Mouse (Mus musculus) midbrain, embryonic 10.5 days (tissue): ENCODE data around the gene Tmem132b. TPM values are rescaled to one million over a fixed set of nuclear protein-coding genes. Genes with fewer than 3 reads are reported as not detected.

ENCODE experiments used
- DNase-seq: peaks from one replicate; pipeline ENCODE4 v3.0.0-alpha.2; 2017; ENCODE audit warnings: low spot score
- H3K27ac ChIP-seq: fragments of 300-500 bp; sonication (generic); replicated peaks from 2 replicates; pipeline ENCODE4 v1.5.1; 2016; ENCODE audit warnings: mild to moderate bottlenecking
- H3K27me3 ChIP-seq: fragments of 300-500 bp; sonication (generic); 2 replicates; pipeline ENCODE4 v1.6.1; 2016; ENCODE audit warnings: low read depth, mild to moderate bottlenecking; ENCODE audit not compliant: poor library complexity, severe bottlenecking
- H3K36me3 ChIP-seq: fragments of 300-500 bp; sonication (generic); 2 replicates; pipeline ENCODE4 v1.6.1; 2016; ENCODE audit warnings: mild to moderate bottlenecking, moderate library complexity
- H3K4me1 ChIP-seq: fragments of 300-500 bp; sonication (generic); 2 replicates; pipeline ENCODE4 v1.6.1; 2016
- H3K4me3 ChIP-seq: fragments of 300-500 bp; sonication (generic); 2 replicates; pipeline ENCODE4 v1.5.1; 2016; ENCODE audit warnings: mild to moderate bottlenecking, moderate library complexity
- H3K9me3 ChIP-seq: fragments of 300-500 bp; sonication (generic); replicated peaks from 2 replicates; pipeline ENCODE4 v1.6.1; 2016; ENCODE audit warnings: mild to moderate bottlenecking
- WGBS: fragments of 180-500 bp; shearing (Covaris S2); methylation state at CpG from one replicate; pipeline ENCODE4 v1.1.7; 2016; 5-methylcytosine and 5-hydroxymethylcytosine counted together
- polyA plus RNA-seq: library from polyadenylated mRNA; unstranded; fragments of >200 nt; fragmentation: Nextera tagmentation; extraction: Ambion mirVana; gene quantifications from 2 replicates; pipeline ENCODE4 v1.2.1, GENCODE M21; 2016

The Tmem132b gene
- polyA plus RNA-seq, 1 experiment from 2014 or later = 0.20 TPM

- peaks cover 7% of the 10 kb centered on the region for H3K9me3 ChIP-seq
- H3K4me3 ChIP-seq = no peak overlapping the region
- 81% methylated on average over 6 of the region's 6 CpGs for WGBS
- H3K27me3 ChIP-seq = no peaks in the 10 kb centered on the region
- H3K4me1 ChIP-seq = no peaks in the 10 kb centered on the region
- no peaks in the 10 kb centered on the region for H3K36me3 ChIP-seq
- DNase-seq = no peak
- no peak overlapping the region for H3K27ac ChIP-seq
Observed at GRCm38 (mm10) chr5:125563492-125563891, 31.9 kb downstream of the Tmem132b start.

DNA sequence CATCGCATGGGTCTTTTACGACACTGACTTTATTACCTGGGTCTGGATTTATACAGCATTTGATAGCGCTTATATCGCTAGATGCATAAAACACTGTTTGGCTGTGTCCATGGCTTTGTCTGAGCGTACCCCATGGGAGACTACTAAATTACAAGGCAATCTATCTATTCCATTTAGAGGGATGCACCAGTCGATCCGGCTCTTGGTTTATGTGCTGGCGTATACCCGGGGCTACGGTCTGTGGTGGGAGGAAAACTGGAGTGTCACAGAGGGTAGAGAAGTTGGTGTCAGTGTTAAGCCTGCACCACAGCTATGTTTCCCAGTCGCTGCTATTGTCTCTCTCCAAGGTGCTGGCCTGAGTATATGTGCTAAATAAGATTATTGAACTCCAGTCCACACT, 34.2 kb downstream of the Tmem132b start:
- Histone ChIP-seq H3K27ac (no peak overlapping the region), H3K27me3 (no peaks in the 10 kb centered on the region), H3K36me3 (no peaks in the 10 kb centered on the region), H3K4me1 (no peaks in the 10 kb centered on the region), H3K9me3 (peaks cover 7% of the 10 kb centered on the region), H3K4me3 (no peak overlapping the region)
- WGBS = 86% methylated on average over 11 of the region's 11 CpGs
- no peak for DNase-seq

DNA sequence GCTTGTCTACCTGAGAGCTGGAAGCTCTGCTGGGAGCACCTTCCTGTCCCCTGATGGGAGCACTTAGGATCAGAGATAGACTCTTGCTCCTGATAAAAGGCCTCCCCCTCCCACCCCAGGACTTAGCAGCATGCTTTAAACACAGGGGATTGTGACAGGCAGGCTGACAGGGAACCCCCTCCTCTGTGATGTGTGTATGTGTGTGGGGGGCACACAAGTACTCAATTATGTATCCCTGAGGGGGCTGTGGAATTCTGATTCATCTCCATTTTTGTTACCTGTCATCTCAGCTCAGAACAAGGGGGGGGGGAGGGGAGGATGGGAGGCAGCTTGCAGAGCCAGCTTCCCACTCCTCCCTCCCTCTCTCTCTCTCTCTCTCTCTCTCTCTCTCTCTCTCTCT, 36.9 kb downstream of the Tmem132b start:
- no peaks in the 10 kb centered on the region for H3K4me1 ChIP-seq
- DNase-seq = no peak

GRCm38 (mm10) chr5:125572011-125572410, 40.4 kb downstream of the Tmem132b start:
- Histone ChIP-seq H3K27ac (no peak overlapping the region), H3K27me3 (no peaks in the 10 kb centered on the region), H3K4me1 (peaks cover 18% of the 10 kb centered on the region), H3K9me3 (no peaks in the 10 kb centered on the region), H3K4me3 (no peak overlapping the region), H3K36me3 (no peaks in the 10 kb centered on the region)
- 93% methylated on average over 5 of the region's 5 CpGs for WGBS
- no peak for DNase-seq

More for the DNA sequence above, 36.9 kb downstream of the Tmem132b start:
- H3K9me3 ChIP-seq = no peaks in the 10 kb centered on the region
- H3K4me3 ChIP-seq = no peak overlapping the region
- no peak overlapping the region for H3K27ac ChIP-seq
- no peaks in the 10 kb centered on the region for H3K36me3 ChIP-seq
- no peaks in the 10 kb centered on the region for H3K27me3 ChIP-seq

DNA sequence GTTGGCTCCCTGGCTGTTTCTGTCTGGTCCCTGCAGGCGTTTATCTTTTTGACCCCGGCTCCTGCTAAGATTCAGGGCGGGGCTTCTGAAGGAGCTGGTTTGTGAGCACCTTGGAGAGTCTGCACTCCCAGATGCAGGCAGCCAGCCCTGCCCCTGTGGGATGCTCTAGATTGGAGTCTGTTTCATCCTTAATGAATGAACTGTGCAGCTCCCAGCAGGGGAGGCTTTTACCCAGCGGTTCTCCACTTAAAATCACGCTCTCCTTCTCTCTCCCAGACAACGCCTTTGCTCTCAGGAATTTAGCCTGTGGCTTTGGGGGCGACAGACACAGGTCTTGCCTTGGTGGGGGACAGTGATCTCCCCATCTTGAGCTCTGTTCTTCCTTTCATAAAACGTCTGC, 43.3 kb downstream of the Tmem132b start:
- Histone ChIP-seq H3K9me3 (0 out of 2 replicates have a peak, but pooled peaks cover 4% of the 10 kb centered on the region), H3K36me3 (no peaks in the 10 kb centered on the region), H3K27me3 (no peaks in the 10 kb centered on the region), H3K27ac (peak overlapping the region; percentile 53), H3K4me1 (peaks cover 18% of the 10 kb centered on the region), H3K4me3 (no peak overlapping the region)
- WGBS = 3% methylated on average over 8 of the region's 8 CpGs
- DNase-seq = peak; percentile 22

- H3K27me3 ChIP-seq = no peaks in the 10 kb centered on the region
- no peak overlapping the region for H3K4me3 ChIP-seq
- no peaks in the 10 kb centered on the region for H3K36me3 ChIP-seq
- DNase-seq = no peak
- peaks cover 18% of the 10 kb centered on the region for H3K4me1 ChIP-seq
- 0 out of 2 replicates have a peak, but pooled peaks cover 4% of the 10 kb centered on the region for H3K9me3 ChIP-seq
- 93% methylated on average over 2 of the region's 2 CpGs for WGBS
- H3K27ac ChIP-seq = no peak overlapping the region
Observed at GRCm38 (mm10) chr5:125575866-125576265, 44.3 kb downstream of the Tmem132b start.

GRCm38 (mm10) chr5:125578661-125579060, 47.1 kb downstream of the Tmem132b start:
- DNase-seq = no peak
- Histone ChIP-seq H3K4me3 (no peak overlapping the region), H3K9me3 (0 out of 2 replicates have a peak, but pooled peaks cover 4% of the 10 kb centered on the region), H3K27ac (no peak overlapping the region), H3K36me3 (no peaks in the 10 kb centered on the region), H3K4me1 (peaks cover 18% of the 10 kb centered on the region), H3K27me3 (no peaks in the 10 kb centered on the region)
- WGBS = 87% methylated on average over 13 of the region's 13 CpGs

GRCm38 (mm10) chr5:125579153-125579552, 47.6 kb downstream of the Tmem132b start:
- 56% methylated on average over 4 of the region's 4 CpGs for WGBS
- Histone ChIP-seq H3K27ac (no peak overlapping the region), H3K36me3 (no peaks in the 10 kb centered on the region), H3K4me3 (no peak overlapping the region), H3K9me3 (0 out of 2 replicates have a peak, but pooled peaks cover 4% of the 10 kb centered on the region), H3K4me1 (peaks cover 18% of the 10 kb centered on the region), H3K27me3 (no peaks in the 10 kb centered on the region)
- DNase-seq = no peak

DNA sequence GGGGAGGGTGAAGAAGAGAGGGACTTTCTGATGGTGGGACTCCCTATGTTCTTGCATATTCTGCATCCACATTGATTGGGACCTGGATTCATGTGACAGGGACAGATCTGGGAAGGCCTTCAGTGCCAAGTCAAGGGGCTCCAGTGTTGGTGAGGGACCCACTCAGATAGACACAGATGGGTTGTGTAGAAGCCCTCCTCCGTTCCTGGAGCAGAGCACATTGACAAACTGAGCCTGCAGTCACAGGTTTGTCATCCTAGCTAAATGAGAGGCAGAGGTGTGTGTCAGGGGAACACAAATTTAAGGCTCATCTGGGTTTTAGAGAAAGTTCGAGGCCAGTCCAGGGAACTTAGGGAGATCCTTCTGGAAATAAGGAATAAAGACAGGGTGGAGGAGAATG, 51.7 kb downstream of the Tmem132b start:
- 0 out of 2 replicates have a peak, but pooled peaks cover 4% of the 10 kb centered on the region for H3K9me3 ChIP-seq
- H3K4me3 ChIP-seq = no peak overlapping the region
- no peak overlapping the region for H3K27ac ChIP-seq
- no peak for DNase-seq
- no peaks in the 10 kb centered on the region for H3K27me3 ChIP-seq
- H3K4me1 ChIP-seq = peaks cover 2% of the 10 kb centered on the region; the same call in 1 of the 2 replicates
- WGBS = 84% methylated on average over 2 of the region's 2 CpGs
- no peaks in the 10 kb centered on the region for H3K36me3 ChIP-seq

DNA sequence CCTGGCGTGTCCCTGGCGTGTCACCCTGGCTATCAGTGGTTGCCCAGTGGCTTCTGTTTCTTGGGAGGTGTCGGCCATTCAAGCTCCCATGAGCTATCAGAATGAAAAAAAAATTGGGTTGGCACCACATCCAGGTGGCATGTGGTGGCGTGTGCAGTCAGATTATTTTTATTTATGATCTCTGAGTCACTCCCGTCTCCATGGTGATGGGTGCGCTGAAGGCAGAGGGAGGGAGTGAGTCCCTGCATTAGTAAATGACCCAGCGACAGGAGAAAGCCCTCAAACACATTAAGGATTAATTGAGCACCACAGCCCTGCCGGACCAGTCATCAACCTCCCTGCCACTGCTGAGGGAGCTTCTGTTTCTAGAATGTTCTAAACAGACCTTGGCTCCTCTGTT, 52.3 kb downstream of the Tmem132b start:
- H3K4me3 ChIP-seq = no peak overlapping the region
- DNase-seq = no peak

DNA sequence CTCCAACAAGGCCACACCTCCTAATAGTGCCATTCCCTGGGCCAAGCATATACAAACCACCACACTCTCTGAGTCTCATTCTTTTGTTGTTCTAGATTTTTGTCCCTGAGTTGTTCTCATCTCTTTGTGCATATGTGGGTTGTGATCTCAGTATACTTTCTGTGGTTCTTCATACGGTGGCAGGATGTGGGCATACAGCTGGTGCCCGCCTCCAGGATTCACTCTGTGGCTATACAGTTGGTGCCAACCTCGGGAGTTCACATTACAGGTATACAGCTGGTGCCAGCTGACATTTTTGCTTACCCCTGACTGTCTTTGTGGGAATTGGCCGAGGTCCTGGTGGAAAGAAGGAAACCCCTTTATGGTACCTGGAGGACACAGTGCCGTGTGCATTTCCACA, 53.6 kb downstream of the Tmem132b start:
- peaks cover 19% of the 10 kb centered on the region for H3K4me1 ChIP-seq
- WGBS = 83% methylated on average over 5 of the region's 5 CpGs
- no peaks in the 10 kb centered on the region for H3K9me3 ChIP-seq
- H3K27me3 ChIP-seq = peaks cover 6% of the 10 kb centered on the region; the same call in 1 of the 2 replicates
- H3K27ac ChIP-seq = no peak overlapping the region
- no peaks in the 10 kb centered on the region for H3K36me3 ChIP-seq
- H3K4me3 ChIP-seq = no peak overlapping the region
- DNase-seq = no peak

More for the DNA sequence above, 52.3 kb downstream of the Tmem132b start:
- H3K27me3 ChIP-seq = no peaks in the 10 kb centered on the region
- no peaks in the 10 kb centered on the region for H3K36me3 ChIP-seq
- 0 out of 2 replicates have a peak, but pooled peaks cover 4% of the 10 kb centered on the region for H3K9me3 ChIP-seq
- peaks cover 7% of the 10 kb centered on the region; the same call in 1 of the 2 replicates for H3K4me1 ChIP-seq
- H3K27ac ChIP-seq = no peak overlapping the region
- 83% methylated on average over 8 of the region's 8 CpGs for WGBS

DNA sequence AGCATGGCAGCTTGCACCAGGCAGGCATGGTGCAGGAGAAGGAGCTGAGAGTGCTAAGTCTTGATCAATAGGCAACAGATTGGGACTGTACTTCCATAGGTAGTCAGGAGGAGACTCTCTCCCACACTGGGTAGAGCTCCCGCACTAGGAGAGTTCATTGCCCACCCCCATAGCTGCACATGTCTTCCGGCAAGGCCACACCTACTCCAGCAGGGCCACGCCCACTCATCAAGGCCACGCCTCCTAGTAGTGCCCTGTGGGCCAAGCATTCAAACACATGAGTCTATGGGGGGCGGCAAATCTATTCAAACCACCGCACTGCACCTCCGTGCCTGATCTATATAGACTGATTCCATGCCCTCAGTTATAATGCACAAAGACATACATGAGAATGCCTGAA, 56.6 kb downstream of the Tmem132b start:
- Histone ChIP-seq H3K4me3 (no peak overlapping the region), H3K27ac (peak overlapping the region; percentile 86; the same call in 1 of the 2 replicates), H3K9me3 (no peaks in the 10 kb centered on the region), H3K4me1 (peaks cover 19% of the 10 kb centered on the region), H3K36me3 (no peaks in the 10 kb centered on the region), H3K27me3 (peaks cover 22% of the 10 kb centered on the region; the same call in 1 of the 2 replicates)
- no peak for DNase-seq
- 66% methylated on average over 7 of the region's 7 CpGs for WGBS

- H3K27me3 ChIP-seq = peaks cover 22% of the 10 kb centered on the region; the same call in 1 of the 2 replicates
- H3K4me3 ChIP-seq = peak overlapping the region; percentile 62
- H3K36me3 ChIP-seq = no peaks in the 10 kb centered on the region
- peak overlapping the region; percentile 86 for H3K27ac ChIP-seq
- peaks cover 19% of the 10 kb centered on the region for H3K4me1 ChIP-seq
- no peaks in the 10 kb centered on the region for H3K9me3 ChIP-seq
- DNase-seq = peak; percentile 71
- WGBS = 6% methylated on average over 18 of the region's 18 CpGs
Observed at GRCm38 (mm10) chr5:125588876-125589667, 57.5 kb downstream of the Tmem132b start.
